Mouse (Mus musculus): Measurements from ENCODE around the gene Atp6v0c.

DNA sequence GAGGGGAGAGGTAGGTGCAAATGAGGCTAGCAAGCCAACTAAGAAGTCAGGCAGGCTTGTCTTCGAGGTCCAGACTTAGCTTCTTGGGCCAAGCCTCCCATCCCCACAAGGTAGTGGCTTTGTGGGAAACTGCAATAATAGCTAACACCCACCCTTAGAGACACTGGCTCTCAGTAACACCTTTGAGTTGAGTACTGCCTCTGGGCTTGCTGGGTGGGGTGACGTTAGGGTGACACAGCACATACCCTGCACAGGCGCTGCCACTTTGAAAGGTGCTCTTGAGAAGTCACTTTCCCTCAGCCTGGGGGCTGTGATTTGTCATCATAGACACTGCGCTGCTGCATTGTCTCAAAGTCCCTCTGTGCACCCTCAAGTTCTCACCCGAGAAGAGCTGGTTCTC, 24.3 kb upstream of the Atp6v0c start:
- no peak for TF ChIP-seq CTCF (IDR thresholded peaks at IDR 0.05; ENCODE audit: low read depth)
- TF ChIP-seq EP300 (IDR thresholded peaks at IDR 0.05; ENCODE audit: low read depth): no peak
